Mouse (Mus musculus) heart, adult 11 months (tissue): Measurements from ENCODE around the gene Grik2.

ENCODE experiments used
- DNase-seq: peaks from one replicate; pipeline ENCODE4 v3.0.0; 2022

The Grik2 gene

GRCm38 (mm10) chr10:49788381-49788906 is at the start of gene Grik2:
Gene Grik2 (minus strand): TSS chr10:49788766.
- peak; percentile 93 for DNase-seq

GRCm38 (mm10) chr10:49834392-49834791 is 45.8 kb upstream of the Grik2 start:
- no peak for DNase-seq

DNA sequence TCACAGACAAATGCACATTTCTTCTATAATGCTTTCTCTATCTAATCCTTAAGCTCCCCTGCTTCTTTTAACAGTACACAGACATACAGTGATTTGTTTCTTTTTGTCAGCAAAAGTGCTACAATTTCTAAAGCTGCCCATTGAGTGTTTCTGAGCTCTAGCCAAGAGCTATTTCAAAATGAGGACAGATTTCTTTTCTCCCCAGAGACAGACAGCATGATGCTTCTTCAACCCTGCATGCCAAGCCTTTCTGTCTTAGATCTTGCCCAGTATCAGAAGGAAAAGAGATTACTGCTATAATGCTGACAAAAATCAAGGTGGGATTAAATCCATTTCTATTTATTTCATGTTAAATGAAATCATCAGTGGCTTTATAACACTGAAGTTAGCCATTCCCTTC is 18.7 kb upstream of the Grik2 start:
- no peak for DNase-seq

DNA sequence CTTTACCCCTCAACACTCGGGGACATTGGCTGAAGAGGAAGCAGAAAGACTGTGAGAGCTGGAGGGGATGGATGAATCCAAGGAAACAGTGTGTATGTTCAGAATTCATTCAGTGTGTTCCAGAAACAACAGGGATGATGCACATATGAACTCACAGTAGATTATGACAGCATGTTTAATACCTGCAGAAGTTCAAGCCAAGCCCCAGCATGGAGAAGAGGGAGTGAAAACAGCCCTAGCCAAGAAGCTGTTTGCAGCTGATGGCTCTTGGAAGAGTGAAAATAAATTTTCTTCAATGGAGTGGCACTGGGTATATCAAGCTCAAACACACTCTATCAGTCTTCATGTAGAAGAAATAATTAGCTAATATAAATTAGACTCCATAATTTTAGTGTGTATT is 12.4 kb upstream of the Grik2 start:
- no peak for DNase-seq

DNA sequence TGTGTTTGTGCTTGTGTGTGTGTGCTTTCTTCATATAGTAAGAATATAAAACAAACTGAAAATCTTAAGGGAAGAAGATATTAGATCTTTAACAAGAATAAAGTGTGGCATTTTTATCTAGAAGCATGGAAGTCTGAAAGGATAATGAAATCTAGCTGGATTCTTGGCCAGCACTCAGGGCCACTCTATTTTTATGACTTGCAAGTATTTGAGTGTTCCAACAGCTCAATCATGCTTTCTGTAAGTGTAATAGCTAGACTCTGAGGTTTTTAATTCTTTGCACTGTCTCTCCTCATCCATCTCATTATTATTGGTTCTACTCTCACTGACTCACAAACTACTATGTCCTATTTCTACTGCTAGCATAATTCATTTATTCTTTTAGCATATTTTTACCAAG is 5.6 kb upstream of the Grik2 start:
- DNase-seq = no peak

DNA sequence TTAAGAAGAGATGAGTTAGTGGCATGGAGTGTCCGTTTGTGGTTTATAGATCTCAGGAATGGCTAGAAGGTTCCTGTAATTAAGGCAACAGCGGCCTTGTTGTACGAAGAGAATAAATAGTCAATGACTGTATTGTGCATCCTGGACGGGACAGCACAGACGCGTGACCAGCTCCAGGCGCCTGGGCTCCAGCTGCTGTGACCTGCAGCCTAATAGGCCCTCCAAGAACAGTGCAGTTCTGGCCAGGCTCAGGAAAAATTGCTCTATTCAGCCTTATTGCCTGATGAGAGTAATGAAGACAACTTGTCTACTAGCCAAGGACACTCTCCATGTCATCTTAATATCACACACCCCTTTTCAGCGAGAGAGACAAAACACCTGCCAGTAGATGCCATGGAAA is 1.8 kb upstream of the Grik2 start:
- DNase-seq = no peak

- no peak for DNase-seq
These were observed 1.1 kb upstream of the Grik2 start for GRCm38 (mm10) chr10:49789711-49790110.

DNA sequence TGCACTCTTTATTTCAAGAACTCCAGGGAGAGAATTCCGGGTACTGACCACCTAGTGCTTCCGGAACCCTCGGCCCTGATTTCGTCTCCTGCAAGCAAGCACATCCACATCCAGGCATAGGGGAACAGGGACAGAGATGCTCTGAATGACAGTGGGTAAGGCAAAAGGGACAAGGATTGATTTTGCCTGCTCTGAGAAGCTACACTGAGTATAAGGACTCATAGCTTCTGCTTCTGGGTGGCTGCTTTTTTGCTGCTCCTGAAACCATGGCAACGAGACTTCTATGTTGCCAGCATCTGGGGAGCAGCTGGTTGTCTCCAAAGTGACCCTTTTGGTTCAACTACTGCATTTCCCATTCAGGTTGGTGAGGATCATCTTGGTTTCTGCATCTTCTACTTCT is 348 bp upstream of the Grik2 start:
- DNase-seq = no peak

DNA sequence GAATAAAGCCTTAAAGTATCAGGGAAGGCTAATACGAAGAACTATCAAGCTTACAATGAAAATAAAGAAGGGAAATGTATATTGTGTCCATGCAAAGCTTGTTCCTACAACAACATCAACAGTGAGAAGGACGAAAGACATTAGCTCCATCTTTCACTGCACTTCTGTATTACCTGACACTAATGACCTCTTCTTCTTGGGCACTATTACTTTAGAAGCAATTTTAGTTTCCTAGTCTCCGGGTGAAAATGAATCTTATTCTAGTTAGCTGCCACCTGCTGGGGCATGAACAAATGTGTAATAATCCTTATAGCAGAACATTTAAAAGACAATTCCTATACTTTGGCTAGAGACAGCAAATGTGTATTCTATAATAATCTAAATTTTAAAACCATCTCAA is 1.9 kb downstream of the Grik2 start:
- DNase-seq = no peak

GRCm38 (mm10) chr10:49785477-49785876 is 3.1 kb downstream of the Grik2 start:
- no peak for DNase-seq

DNA sequence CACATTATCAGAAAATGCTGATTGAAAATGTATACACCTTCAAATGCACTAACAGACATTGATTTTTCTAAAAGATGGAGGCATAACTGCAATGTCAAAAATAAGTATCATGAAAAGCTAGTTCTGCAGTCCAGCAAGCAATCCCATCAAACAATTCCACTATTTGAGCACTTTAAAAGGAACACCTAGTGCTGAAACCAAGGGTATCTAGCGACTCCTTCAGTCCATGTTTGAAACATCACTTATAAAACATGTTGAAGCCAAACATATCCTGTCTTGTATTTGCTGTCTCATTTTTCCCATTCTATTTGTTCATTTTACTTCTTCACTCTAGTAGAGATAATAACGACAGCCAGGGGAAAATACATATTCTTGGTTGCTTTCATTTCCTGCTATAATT is 3.7 kb downstream of the Grik2 start:
- DNase-seq = no peak

DNA sequence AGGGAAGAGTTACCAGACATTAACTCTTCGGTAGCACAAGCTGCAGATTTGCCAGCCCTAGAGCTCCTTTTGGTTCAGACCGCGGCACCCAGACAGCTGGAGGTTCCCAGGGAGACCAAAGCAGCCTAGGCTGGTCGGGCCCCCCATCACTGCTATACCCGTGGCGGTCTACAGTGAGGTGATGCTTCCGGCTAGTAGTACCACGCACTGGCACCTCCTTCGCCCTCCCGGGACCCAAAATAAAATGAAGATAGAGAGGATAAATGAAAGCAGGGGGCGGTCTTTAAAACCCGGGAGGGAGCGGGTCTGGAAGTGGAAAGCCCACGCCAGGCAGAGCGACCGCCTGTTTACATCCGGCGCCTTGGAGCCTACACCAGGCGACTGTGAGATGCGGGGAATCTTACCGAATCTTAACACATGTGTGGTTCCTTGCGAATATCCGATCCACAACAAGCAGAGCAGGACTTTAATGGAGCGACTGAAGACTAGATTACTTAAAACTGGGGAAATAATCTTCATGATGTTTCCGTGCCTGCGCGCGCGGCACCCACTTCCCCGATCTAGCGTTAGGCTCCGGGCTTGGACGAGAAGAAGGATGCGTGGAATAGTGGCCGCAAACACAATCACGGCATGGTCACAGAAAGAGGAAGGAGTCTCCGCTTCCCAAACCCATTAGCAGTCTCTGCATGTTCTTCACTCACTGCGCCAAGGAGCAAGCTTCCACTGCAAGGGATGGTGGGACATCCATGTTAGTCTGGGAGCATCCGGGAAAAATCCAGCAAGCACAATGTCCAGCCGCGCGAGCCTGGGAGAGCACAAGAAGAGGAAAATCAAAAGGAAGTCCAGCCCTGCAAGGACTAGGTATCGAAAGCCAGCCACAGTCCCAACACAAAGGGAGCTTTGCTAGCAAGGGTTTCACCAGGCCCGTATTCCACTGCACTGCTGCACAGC is 5.5 kb downstream of the Grik2 start:
- peak; percentile 88 for DNase-seq

- DNase-seq = no peak
These were observed 6.5 kb downstream of the Grik2 start for GRCm38 (mm10) chr10:49782061-49782460.

DNA sequence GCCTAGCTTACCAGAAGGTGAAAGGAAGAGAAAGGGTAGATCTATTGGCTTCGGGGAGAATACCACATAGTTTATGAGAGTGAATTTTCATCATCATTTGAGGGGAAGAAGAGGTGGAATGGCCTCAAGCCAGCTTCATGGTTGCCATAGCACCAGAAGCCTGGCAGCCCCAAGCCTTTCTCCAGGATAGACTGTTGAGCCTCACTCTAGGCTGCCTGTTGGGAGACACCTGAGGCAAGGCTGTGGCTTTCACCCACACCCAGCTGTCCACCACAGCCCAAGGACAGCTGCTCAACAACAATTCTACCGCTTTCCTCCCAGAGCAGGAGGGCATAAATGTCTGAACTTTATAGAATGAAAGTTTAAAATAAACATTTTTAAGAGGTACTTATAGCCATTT is 8.1 kb downstream of the Grik2 start:
- no peak for DNase-seq

DNA sequence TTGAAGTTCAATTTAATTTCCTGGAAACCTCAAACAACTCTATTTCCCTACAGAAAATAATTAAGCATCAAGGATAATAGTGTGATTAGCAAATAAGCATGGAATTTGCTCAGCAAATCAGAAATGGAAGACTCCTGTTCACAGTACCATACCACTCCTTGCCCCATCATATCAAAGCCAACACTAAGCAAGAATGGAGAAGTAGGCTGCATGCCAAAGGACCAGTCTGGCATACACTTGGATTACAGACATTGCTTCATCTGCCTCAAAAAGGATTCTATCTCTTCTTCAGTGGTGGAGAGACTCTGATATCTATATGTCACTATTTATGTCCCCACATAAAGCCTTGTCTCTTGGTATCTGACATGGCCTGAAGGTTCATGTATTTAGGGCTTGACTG is 19.7 kb downstream of the Grik2 start:
- DNase-seq = no peak

GRCm38 (mm10) chr10:49767556-49767955 is 21.0 kb downstream of the Grik2 start:
- DNase-seq = no peak

- DNase-seq = no peak
These were observed 26.0 kb downstream of the Grik2 start for GRCm38 (mm10) chr10:49762607-49763006.

GRCm38 (mm10) chr10:49751769-49752168 is 36.8 kb downstream of the Grik2 start:
- no peak for DNase-seq

DNA sequence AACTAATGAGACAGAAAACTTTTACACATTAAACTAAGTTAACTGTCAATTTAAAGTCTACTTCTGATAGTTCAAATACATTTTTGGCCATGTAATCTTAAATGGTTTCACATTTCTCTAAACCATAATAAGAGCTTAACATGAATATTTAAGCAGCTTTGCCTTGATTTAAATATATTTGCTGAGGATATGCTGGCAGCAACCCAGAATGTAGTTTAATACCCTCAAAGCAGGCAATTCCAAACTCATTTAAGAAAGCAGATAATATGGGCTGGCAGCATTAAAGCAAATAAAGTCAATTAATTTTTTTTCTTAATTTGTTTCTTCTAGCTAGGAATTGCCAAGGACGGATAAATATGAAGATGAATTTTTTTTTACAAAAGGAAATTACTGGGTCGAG is 56.7 kb downstream of the Grik2 start:
- DNase-seq = no peak

DNA sequence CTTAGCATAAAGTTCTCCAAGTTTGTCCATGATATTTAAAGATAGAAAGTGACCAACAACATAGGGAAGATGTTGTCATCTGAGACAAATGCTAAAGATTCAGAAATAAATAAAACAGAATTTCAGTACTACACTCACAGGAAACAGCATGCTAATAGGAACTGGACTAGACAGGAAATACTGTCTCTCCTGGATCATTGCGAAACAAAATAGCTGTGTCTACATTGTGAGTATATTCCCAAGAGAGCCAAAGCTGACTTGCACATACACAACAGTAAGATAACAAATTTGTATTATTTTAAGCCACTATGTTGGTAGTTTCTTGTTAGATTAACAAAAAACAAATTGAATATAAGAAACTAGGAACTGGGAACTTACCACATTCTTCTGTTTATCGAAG is 64.9 kb downstream of the Grik2 start:
- no peak for DNase-seq

DNA sequence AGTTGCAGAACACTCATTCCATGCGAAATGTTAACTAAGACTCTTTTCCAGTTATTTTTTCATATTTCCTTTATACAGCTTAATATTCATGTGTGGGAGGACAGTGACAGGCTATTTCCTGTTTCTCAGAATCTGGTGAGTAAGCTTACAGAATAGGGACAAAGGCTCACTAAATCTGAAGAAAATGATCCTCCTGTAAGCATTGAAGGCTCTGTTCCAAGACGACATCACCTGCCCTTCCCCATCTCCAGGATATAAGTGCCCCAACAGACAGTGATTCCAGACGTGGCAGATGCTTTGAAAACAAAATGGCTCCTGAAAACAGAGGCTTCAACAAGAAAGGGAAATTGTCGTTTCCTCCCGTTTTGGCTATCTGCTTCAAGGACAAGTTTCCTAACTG is 71.7 kb downstream of the Grik2 start:
- DNase-seq = no peak

- DNase-seq = no peak
These were observed 78.8 kb downstream of the Grik2 start for GRCm38 (mm10) chr10:49709748-49710147.

- DNase-seq = no peak
These were observed 84.1 kb downstream of the Grik2 start for GRCm38 (mm10) chr10:49704446-49704845.

- no peak for DNase-seq
These were observed 136.2 kb downstream of the Grik2 start for GRCm38 (mm10) chr10:49652320-49652719.

DNA sequence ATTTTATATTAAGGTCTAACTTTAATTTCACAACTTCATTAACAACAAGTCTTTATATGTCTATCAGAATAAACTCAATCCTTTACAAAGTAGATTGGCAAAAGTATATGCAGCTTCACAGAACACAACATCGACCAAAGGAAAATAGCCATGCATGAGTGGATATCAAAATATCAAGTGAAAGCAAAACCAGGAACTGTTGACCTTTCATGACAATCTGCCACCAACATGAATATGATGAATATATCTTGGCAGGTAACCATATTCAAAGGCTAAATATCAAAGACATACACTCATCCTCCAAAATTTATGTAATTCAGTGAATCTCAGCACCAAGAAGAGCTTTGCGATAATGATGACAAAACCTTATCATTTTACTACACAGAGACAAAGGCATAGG is 141.4 kb downstream of the Grik2 start:
- DNase-seq = no peak
